Mouse (Mus musculus) C2C12 (cell line): ENCODE data around the gene Mboat1.

Experiments used
- CEBPB ChIP-seq: IDR thresholded peaks from one replicate; pipeline ENCODE4 v1.6.1; 2011; ENCODE audit warnings: low read depth, mild to moderate bottlenecking, control low read depth, moderate library complexity
- CTCF ChIP-seq: IDR thresholded peaks from one replicate; pipeline ENCODE4 v1.5.1; 2011; ENCODE audit not compliant: control insufficient read depth, insufficient read depth, insufficient read length
- FOSL1 ChIP-seq: IDR thresholded peaks from one replicate; pipeline ENCODE4 v1.8.0; 2011; ENCODE audit warnings: mild to moderate bottlenecking, low read length; ENCODE audit not compliant: poor library complexity, insufficient read depth, severe bottlenecking
- MAX ChIP-seq: IDR thresholded peaks from one replicate; pipeline ENCODE4 v1.6.1; 2011; ENCODE audit warnings: mild to moderate bottlenecking, control low read depth
- MYOD1 ChIP-seq: IDR thresholded peaks from one replicate; pipeline ENCODE4 v1.6.1; 2011; ENCODE audit warnings: low read depth; ENCODE audit not compliant: control insufficient read depth, insufficient read length
- MYOG ChIP-seq: IDR thresholded peaks from one replicate; pipeline ENCODE4 v1.6.1; 2011; ENCODE audit not compliant: control insufficient read depth, insufficient read length; ENCODE audit errors: extremely low read depth
- USF1 ChIP-seq: IDR thresholded peaks from one replicate; pipeline ENCODE4 v1.6.1; 2011; ENCODE audit warnings: low read depth, mild to moderate bottlenecking, control low read depth, moderate library complexity

GRCm38 (mm10) chr13:30095851-30096250 lies 40.4 kb upstream of the Mboat1 start:
- TF ChIP-seq CTCF, result no peak
- peak; percentile 46 for TF ChIP-seq CEBPB
- TF ChIP-seq MYOD1, result no peak
- no peak for TF ChIP-seq USF1
- TF ChIP-seq MYOG, result no peak
- no peak for TF ChIP-seq MAX
- TF ChIP-seq FOSL1, result no peak
